Mouse (Mus musculus): Measurements from ENCODE around the gene Baiap2.

Baiap2 gene

DNA sequence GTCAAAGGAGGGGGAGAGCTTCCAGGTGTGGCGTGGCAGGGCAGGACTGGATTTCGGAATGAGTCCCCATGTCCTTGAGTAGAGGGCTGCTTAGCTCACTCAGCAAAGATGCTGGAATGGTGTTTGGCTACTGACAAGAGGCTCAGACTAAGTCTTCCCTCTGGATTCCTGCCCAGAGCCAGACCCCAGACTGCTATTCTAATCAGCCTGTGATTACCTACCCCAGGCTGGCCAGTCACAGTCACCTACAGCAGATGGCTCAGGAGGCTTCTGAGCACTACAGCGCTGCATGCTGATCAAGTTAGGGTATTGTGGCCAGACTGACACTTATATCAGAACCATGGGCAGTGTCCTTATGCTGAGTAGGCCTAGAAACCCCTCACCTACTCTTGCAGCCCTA lies 39.7 kb downstream of the Baiap2 start:
- DNase-seq, result no peak

DNA sequence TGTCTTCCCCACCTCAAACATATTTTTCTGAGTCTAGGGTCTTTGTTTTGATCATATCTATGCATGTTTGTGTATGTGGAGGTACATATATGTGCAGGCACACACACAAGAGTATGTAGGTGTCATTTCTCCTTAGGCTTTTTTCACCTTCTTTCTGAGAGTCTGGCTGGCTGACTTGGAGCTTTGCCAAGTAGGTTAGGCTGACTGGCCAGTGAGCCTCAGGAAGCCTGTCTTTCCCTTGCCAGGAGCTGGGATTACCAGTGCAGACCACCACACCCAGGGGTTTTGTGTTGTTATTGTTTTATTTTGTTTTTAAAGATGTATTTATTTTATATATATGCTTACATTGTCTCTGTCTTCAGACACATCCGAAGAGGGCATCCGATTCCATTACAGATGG lies 40.6 kb downstream of the Baiap2 start:
- DNase-seq, result no peak

DNA sequence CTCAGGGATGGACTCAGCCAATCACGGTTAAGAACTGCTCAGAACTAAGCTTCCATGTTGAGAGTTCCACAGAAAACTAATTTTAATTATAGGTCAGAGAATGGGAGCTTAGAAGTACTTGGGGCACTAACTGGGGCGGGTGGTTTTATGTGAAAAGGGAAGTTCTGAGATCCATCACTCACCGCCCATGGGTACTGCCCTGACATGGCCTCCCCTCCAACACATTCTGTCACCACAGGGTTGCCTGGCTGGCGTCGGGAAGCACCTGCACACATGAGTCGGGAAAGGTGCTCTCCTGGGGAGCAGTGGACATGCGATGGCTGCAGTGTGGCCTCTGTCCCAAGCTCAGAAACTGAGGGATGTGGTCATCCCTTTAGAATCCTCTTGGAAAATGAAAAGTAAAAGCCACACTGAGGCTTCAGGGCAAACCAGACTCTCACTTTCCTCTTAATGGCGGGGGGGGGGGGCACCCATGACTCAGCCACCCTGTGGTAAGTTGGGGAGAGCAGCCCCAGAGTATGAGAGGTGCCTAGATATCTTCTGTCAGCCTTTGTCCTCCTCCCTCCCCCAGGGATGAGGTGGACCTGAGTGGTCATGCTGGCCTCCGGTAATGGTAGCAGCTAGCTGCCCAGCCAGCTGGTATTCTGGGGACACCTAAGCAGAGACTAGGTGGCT lies 44.3 kb downstream of the Baiap2 start:
- DNase-seq, result no peak

DNA sequence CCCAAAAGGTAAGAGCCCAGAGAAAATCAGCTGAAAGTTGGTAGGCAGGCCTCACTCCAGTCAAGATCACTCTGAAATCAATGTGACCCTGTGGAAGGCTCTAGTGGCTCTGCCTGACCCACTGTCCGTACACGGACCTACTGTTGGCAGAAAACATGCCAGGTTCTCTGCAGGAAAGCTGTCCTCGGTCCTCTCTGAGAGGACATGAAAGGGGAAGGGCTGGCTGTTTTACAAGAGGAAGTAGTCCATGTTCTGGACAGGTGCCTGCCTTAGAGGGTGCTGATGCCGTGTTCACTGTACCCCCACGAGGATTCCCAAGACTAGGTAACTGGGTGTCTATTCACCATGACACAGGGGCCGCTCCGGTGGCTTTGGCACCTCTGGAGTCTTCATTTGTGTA lies 45.3 kb downstream of the Baiap2 start:
- DNase-seq, result no peak

DNA sequence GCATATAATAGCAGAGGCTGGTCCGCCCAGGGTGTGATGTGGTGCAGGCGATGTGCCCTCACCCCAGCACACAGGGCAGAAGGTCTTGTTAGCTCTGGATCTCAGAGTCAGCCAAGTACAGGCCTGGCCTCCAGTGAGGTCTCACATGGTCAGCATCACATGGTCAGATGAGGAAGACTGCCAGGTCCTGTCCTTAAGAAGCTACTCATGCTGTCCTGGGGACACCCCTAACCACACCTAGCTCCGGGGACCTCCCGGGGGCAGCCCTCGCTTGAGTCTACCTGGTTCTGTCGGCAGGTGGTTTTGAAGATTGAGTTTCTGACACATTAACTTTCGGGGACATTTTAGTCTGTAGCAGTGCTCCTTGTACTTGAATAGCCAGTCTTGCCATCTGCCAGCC lies 45.8 kb downstream of the Baiap2 start:
- DNase-seq, result no peak

DNA sequence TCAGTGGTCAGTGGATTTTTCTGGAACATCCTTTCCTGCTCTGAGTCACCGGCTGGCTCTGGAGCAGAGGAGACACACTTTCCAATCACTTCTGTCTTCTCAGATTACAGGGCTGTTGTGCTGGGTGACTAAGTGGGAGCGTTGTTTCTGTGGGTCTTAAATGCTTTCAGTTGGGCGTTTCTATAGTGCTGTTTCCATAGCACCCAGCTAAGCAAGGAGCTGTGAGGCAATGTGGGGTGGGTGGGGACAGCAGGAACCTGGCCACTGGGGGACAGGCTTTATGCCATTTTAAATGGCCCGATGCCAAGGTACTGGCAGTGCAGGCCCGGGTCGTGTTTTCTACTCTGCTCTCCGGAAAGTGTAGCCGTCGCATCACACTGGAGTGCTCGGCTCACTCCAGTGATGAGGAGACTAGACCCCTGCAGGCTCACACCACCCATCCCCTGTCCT lies 46.6 kb downstream of the Baiap2 start:
- DNase-seq, result peak; percentile 75 to 85

DNA sequence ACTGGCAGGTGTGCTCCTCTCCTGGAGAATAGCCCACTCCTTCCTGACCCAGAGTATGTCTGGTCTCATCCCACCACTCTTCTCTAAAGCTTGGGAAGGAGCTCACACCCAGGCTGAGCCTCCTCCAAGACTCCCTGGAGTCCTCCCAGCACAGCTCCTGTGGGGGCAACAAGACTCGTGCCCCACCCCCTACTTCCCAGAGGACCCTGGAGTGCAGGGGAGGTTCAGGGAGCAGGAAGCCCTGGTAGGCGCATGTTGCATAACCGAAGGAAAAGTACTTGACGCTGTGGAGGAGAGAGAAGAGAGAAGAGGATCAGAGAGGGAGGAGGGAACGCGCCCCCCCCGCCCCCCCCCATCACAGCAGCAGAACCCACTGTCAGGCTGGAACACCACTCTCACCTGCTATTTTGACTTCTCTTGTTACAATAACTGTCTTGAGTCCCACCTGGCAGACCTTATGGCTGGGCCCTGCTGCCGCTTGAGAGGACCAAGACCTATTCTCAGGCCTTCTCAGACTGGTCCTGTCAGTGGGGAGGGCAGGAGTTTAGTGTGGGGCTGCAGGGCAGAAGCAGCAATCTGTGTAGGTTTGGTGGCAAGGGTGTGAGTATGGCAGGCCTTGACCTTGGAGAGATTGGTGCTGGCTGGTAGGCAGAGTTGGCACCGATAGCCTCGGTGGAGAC lies 48.2 kb downstream of the Baiap2 start:
- DNase-seq, result peak; percentile 35 to 54

DNA sequence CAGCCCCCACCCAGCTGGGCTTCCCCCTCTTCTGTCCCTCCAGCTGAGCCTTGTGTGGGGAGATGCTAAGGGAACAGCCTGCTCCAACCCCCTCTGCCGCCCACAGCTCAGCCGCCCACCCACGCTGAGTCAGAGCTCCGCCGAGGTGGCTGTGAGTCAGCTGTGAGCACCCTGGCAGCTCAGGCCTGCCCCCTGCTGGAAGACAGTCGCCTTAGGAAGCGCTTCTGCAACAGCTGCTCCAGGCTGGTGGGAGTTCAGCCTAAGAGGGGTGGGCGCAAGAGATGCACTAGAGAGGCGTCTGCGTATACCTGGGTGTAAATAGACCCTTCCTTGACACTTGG lies 48.7 kb downstream of the Baiap2 start:
- peak; percentile 88 to 92 for DNase-seq

DNA sequence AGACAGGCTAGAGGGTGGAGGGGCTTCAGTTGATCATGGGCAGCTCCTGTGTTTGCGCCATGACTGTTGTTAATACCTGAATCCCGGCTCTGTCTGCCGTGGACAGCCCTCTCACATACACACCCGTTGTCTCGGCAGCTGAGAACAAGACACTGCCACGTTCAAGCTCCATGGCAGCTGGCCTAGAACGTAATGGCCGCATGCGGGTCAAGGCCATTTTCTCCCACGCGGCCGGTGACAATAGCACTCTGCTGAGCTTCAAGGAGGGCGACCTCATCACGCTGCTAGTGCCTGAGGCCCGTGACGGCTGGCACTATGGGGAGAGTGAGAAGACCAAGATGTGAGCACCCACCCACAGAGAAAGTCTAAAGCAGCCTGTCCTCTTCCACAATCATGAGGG lies 54.8 kb downstream of the Baiap2 start:
- DNase-seq, result no peak

DNA sequence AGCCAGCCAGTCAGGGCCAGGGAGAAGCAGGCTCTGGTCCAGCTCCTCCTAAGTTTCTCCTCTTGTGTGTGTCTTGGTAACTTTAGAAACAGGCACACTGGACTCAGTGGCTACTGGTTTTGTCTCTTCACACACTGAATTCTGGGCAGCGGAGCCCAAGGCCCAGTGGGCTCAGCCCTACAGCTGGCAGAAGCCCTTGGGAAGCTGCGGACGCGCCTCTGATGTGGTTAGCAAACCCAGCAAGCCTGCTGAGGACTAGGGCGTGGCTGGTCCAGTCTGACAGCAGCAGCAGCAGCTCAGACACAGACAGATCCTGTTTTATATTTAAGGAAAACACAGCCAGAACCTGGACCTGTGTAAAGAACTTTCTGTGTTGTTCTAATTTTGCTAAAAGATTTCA lies 59.5 kb downstream of the Baiap2 start:
- no peak for DNase-seq

DNA sequence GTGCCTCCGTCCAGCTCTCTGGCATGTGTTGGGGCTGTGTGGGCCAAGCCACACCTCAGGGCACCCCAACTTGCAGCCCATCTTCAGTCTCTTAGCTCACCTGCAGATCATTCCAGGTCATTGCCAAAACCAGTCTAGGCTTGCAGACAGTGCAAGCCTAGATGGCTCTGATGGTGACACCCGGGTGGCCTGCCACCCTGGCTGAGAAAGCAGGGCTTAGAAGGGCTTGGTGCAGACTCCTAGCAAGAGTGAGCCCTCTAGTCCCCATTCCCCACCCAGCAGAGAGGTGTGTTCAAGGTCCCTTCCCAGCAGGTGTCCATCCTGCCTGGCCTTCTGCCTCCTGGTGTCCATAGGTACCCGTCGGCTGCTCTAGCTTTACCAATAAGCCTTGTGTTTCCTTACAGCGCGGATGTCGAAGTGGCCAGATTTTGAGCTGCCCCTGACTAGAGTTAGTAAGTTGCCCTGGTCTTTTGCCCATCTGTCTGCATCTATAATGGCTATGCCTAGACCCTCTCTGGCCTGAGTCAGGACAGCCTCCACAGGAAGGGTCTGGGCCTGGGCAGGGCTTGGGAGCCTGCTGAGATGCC lies 60.2 kb downstream of the Baiap2 start:
- DNase-seq, result no peak

DNA sequence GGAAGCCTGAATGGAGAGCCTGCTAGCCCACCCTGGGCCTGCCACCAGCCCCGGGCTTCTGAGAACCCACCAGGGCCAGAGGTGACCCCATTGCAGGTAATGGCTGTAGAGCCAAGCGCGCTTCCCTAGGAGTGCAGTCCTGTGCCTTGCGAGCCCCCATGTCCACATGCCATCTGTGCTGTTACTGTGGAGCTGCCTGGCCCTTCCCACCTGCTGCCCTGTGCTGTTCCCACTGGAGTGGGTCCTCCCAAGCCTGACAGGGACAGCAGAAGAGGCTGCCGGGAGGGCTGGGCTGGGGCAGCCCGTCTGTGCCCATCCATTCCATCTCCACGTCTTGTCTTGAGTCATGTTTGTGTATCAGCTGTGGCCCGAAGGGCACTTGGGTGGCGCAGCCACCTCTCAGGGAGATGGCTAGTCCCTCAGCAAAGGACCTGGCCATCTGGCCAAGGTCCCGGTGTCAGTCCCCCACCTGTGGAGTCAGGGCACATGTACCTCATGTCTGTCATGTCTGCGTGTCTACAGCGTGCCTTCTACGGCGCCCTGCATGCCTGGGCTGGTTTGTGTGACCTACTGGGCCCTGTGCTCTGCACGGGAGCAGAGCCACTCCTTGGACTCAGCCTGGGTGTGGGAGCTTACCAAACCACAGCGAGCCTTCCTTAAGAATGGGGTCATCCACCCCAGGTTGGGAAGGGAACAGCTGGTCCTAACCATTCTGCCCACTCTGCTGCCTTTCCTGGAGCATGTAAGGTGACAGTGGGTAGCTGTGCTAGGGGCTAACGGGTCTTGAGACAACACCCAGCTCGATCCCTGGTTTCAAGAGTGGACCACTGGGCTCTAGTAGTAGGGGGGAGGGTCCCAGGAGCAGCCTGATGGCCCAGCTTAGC lies 63.1 kb downstream of the Baiap2 start:
- DNase-seq, result no peak

DNA sequence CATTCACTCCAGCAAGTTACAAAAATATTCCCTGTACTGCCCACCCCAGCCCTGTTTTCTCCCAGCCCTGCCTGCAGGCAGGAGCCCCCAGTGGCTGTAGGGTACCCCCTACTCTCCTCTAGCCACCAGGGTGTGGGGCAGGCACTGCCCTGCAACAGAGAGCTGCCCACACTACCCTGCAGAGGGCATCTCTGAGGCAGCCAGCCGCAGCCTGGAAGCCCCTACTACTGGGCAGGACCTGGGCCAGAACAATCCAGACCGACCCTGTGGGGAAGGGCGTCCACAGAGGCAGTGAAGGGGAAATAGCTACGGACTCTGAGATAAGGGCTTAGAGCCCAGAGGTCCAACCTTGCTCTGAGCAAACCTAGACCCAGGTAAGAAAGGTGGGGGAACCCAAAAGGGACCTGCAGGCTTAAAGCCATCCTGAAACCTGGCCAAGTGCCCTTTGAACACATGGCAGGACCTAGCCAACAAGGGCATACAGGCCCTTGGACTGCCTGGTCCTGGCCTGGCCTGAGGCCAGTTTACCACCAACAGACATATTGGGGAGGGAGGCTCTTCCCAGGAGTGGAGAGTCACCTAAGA lies 65.0 kb downstream of the Baiap2 start:
- DNase-seq, result no peak

DNA sequence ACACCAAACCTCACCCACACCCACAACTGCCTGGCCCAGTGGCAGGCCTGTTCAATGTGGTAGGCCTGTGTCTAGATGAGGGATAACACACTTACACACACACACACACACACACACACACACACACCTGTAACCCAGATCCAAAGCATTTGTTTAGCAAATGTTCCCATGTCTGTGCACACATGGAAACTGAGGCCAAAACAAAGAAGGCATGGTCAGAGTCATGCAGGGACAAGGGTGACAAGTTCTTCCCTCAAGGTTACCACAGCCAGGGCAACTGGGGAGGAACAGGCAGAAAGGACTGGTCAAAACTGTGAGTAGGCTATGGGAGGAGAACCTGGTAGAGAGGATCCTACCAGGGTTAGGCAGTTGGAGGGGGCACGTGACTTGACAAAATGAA lies 65.9 kb downstream of the Baiap2 start:
- no peak for DNase-seq

DNA sequence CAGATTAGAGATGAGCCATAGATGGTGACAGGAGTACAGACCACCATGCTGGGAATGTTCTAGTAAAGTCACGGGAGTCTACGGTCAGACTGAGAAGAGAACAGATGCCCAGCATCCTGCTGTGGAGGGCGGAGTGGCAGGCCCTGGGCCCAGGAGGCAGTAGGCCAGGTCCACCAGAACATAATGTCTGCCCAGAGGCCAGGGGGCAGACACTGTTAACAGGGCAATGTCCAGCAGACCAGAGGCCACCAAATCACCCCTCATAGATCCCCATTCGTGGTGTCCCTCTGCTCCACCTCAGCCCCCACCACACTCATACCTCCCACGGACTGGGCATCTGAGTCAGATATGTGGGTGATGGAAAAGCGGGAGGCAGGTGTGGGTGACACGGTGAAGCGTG lies 66.4 kb downstream of the Baiap2 start:
- no peak for DNase-seq

DNA sequence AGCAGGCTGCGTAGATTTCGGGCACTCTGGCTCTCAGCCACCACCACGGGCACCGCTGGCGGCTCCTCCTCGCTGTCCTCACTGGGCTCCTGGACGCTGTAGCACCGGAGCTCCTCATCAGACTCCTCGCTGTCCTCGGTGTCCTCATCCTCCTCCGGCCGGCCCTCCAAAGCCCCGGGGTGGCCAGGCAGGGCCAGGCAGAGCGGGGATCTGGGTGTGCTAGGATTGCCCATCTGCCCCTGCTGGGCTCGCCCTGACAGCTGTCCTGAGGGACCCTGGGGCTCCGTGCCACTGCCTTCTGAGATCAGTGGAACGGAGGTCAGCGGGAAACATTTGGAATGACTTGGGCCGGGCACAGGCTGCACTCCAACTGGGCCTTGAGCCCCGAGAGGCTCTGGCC lies 67.4 kb downstream of the Baiap2 start:
- no peak for DNase-seq

DNA sequence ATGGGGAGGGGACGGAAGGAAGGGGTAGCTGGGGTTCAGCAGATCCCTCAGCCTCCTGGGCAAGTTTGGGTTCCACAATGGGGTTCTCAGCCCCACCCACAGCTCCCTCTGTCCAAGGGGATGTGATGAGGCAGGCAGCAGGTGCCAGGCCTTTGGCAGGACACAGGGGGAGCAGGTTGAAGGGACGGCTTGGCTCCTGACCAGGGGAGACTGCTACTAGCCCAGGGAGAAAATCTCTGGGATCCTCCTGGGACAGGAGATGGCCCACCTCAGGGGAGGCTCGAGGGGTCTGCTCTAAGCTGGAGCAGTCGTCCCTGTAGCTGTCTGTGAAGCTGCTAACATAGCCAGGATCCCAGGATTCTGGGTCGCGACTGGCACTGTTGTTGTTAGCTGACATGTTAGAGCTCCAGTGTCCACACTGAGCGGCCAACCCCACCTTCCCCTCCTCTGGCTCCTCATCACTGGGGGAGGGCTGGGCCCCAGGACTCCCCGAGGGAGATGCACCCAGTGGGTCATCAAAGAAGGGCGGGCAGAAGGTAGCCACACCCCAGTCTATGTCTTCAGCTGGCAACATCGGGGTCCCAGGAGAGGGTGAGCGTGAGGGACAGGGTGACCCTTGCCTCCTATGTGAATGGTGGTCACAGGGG lies 68.7 kb downstream of the Baiap2 start:
- no peak for DNase-seq

DNA sequence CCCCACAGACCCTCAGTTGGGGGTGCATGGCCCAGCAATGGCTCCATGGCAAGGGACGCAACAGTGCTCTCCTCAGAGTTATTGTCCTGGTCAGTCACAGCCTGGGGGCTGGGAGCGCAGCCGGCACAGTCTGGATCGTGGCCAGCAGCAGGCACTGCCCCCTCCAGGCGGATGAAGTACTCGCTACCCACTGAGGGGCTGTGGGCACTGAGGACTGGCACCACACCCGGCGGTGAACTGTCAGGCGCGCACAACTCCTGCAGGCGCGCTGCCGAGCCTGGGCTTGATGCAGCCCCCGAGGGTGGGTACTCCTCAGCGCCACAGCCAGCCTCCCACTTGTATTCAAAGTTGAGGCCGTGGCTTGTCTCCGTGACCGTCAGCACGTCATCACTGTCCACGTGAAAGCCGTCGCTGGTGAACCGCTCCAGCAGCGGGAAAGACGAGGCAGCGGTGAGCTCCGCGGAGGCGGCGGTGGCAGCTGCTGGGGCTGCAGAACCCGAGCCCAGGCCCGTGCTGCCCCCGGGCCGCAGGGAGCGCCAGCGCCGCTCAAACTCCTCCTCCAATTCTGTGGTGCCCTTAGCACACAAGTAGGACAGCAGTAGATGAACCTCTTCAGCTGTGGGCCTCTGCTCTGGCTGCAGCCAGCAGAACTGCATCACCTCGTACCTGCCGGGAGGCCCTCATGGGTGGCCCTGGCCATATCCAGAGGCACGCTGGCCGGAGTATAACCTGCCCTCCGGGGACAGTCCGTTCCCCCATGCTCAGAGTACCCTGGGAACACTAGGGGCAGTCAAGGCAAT lies 69.4 kb downstream of the Baiap2 start:
- DNase-seq, result peak; percentile 51 to 58

DNA sequence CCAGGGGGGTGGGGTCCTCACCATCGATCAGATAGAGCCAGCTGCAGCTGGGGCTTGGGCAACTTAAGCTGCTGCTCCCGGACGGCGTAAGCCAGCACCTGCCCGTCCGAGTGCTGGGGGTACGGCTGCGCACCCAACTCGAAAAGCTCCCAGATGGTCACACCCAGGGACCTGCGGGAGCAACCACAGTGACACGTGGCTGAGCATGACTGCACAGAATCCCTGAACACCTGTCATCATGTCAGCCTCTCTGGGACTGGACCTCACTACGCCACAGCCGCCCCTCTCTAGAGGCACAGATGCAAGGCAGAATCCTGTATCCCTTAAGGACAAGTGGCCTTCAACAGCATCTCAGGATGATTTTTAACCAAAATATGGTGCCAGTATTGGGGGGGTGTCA lies 70.1 kb downstream of the Baiap2 start:
- DNase-seq, result no peak

DNA sequence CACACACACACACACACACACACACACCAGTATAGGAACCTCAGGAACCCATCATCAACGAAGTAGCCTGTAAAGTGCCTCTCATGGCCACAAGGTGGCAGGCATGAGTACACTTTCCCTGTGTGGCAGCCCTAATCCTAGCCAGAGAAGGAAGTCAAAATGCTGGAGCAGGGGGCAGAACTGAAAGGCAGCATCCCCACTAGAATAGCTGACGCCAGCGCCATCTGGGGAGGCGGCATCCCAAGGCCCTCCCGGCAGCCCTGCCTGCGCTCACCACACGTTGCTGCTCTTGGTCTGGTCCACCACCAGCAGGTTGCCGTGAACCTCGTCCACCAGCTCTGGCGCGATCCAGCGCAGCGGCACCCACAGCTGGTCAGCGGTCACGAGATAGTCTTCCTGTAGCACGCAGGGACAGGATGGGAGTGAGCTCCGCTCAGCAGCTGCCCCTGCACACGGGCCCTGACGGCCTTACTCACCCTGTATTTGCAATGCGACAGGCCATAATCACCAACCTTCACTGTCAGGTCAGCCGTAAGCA lies 70.7 kb downstream of the Baiap2 start:
- DNase-seq, result peak; percentile 81 to 85

DNA sequence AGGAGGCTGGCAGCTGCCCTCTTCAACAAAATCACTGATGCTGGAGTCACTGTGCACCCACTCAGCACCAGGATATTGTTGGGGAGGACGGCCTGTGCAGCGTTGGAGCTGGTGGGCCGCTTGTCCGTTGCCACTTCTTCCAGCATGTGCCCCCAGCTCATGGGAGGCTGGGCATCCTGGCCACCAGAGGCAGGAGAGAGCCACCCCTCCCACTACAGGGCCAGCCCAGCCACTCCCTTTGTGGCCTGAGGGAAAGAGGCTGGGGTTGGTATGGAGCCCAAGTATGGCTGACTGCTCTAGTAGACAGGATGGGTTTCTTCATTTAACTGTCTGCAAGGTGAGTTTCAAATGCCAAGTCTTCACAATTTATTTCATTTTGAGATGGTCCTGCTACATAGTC lies 72.2 kb downstream of the Baiap2 start:
- DNase-seq, result no peak

DNA sequence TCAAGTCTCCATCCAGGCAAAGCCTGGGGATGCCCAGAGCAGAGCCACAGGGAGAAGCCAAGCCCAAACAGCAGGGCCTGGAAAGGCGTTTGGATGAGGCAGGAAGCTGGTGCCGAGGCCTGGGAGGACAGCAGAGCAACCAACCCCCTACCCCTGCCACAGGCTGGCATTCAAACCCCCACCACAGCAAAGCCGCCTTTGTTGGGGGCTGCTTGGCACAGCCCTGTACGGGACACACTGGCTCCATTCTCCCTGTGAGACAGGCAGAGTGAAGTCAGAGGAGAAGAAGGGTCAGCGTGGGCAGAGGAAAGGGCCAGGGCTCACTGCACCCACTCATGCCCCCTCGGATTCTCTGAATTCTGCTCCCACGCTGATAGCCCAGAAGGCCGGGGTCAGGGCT lies 74.4 kb downstream of the Baiap2 start:
- DNase-seq, result no peak
